In the genomic region with DNA sequence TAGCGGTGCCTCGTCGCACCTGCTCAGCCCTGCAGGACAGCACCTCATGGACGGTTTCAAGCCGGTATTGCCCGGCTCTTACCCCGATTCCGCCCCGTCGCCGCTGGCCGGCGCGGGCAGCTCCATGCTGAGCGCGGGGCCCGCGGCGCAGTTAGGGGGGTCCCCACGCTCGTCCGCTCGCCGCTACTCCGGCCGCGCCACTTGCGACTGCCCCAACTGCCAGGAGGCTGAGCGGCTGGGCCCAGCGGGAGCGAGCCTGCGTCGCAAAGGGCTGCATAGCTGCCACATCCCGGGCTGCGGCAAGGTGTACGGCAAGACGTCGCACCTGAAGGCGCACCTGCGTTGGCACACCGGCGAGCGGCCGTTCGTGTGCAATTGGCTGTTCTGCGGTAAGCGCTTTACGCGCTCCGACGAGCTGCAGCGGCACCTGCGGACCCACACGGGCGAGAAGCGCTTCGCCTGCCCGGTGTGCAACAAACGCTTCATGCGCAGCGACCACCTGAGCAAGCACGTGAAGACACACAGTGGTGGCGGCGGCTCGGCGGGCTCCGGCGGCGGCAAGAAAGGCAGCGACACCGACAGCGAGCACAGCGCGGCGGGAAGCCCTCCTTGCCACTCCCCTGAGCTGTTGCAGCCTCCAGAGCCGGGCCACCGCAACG, we compare ENCODE assay signal across 8 mouse cellular contexts. TPM values are rescaled to one million over a fixed set of nuclear protein-coding genes. Genes with fewer than 3 reads are reported as not detected.
DNase-seq lines count a peak whose midpoint lies in the region; ATAC-seq lines count a peak whose summit lies in the region.

No protein-coding gene starts in this region.

- no peak for ATAC-seq in megakaryocyte progenitor cell, adult 5-6 weeks (replicated peaks; ENCODE audit: poor library complexity)

- H3K36me3 ChIP-seq in midbrain, embryonic 10.5 days = peaks cover 6% of the 10 kb centered on the region; the same call in 1 of the 2 replicates

- H3K27me3 ChIP-seq in midbrain, embryonic 10.5 days (ENCODE audit: low read depth, poor library complexity, severe bottlenecking) = peaks cover 97% of the 10 kb centered on the region

- H3K4me3 ChIP-seq in midbrain, embryonic 10.5 days = peak overlapping the region; percentile 69

- H3K9me3 ChIP-seq in midbrain, embryonic 10.5 days (replicated peaks) = no peaks in the 10 kb centered on the region

- DNase-seq in adrenal gland, adult 2 months = peak; percentile 2
- no peak for DNase-seq in adrenal gland, adult 18-20 months (ENCODE audit: low spot score in 2 of 2)
- DNase-seq in urinary bladder, adult 2 months (ENCODE audit: low spot score) = peak; percentile 23
- DNase-seq in urinary bladder, postnatal 36 days (ENCODE audit: low spot score in 2 of 2) = no peak
- peak; percentile 66 for DNase-seq in midbrain, embryonic 10.5 days (ENCODE audit: low spot score)
- no peak for DNase-seq in kidney, adult 9 months
- no peak for DNase-seq in kidney, postnatal 36 days

- under 1% methylated on average over 78 of the region's 78 CpGs for WGBS in midbrain, embryonic 10.5 days

- H3K27ac ChIP-seq in midbrain, embryonic 10.5 days (replicated peaks) = peak overlapping the region; percentile 91

- peaks cover 85% of the 10 kb centered on the region for H3K4me1 ChIP-seq in midbrain, embryonic 10.5 days

RNA-seq across cellular contexts. Expression of a gene that starts 3.2 kb away (rescaled TPM):
- not detected for total RNA-seq in adrenal gland, adult 2 months (2021)
- not detected in 2 replicates for polyA plus RNA-seq in adrenal gland, adult 2 months (2012; rRNA removed)
- total RNA-seq in adrenal gland, adult 18-20 months (2021) = not detected
- polyA plus RNA-seq in urinary bladder, adult 2 months (2012; rRNA removed) = 0.04 TPM in 2 replicates
- 12.2 and 12.6 TPM in 2 replicates for polyA plus RNA-seq in midbrain, embryonic 10.5 days (2016; fragmentation: Nextera tagmentation; extraction: Ambion mirVana)
- total RNA-seq in megakaryocyte progenitor cell, adult 5-6 weeks (2015) = not detected in 2 replicates
- not detected in 2 replicates for total RNA-seq in megakaryocyte progenitor cell, adult 5-6 weeks (2017)

Comparison
In these comparisons a context has a peak if more than half of its experiments do, and no peak if none do; other contexts are left out.
1. DNase-seq: peak in adrenal gland, adult 2 months (single experiment), urinary bladder, adult 2 months (single experiment) and midbrain, embryonic 10.5 days (single experiment); none in adrenal gland, adult 18-20 months (0 of 2), urinary bladder, postnatal 36 days (0 of 2), kidney, adult 9 months (single experiment) and kidney, postnatal 36 days (0 of 2).